Mouse (Mus musculus): ENCODE measurements at regions not wholly inside any gene's neighbourhood (a gene's known extent, or its start where the extent isn't known, plus 50 kb on each side); places are given as distances from the start of the nearest gene placed in this dataset.
"Not testable (repeated sequence)": the region's sequence is repeated elsewhere in the genome, so short reads cannot be mapped to it uniquely, and the experiment has no call there.

GRCm38 (mm10) chr8:20098121-20098520 lies 194.9 kb downstream of the Gm31371 start:
- not testable (repeated sequence) for TF ChIP-seq EP300 (IDR thresholded peaks at IDR 0.05; ENCODE audit: low read depth in 1 of 2, low read length in 2 of 2); SIN3A (IDR thresholded peaks at IDR 0.05; ENCODE audit: low read length); POLR2AphosphoS5 (IDR thresholded peaks at IDR 0.05; ENCODE audit: borderline replicate concordance, low read depth, low read length); CTCF (IDR thresholded peaks at IDR 0.05 in 2 of 3, conservative IDR thresholded peaks at IDR 0.05 in 1 of 3; ENCODE audit: control insufficient read depth in 1 of 3, insufficient read depth in 1 of 3, low read depth in 2 of 3, low read length in 3 of 3, poor library complexity in 1 of 3, severe bottlenecking in 1 of 3); POLR2A (IDR thresholded peaks at IDR 0.05; ENCODE audit: control insufficient read depth in 1 of 2, insufficient read depth in 1 of 2, low read depth in 1 of 2, low read length in 2 of 2, poor library complexity in 1 of 2); TCF12 (IDR thresholded peaks at IDR 0.05; ENCODE audit: low read depth, low read length); MAX (IDR thresholded peaks at IDR 0.05; ENCODE audit: low read length); E2F4 (IDR thresholded peaks at IDR 0.05; ENCODE audit: borderline replicate concordance, low read depth, low read length)
